Mouse (Mus musculus) CH12.LX (cell line): ENCODE data around the gene Clasrp.

Experiments
- NRF1 ChIP-seq: IDR thresholded peaks from 2 replicates; pipeline ENCODE4 v1.6.1; 2014; ENCODE audit warnings: low read depth, mild to moderate bottlenecking, inconsistent platforms, low read length, improper control_type of control experiment, moderate library complexity
- USF2 ChIP-seq: conservative IDR thresholded peaks from 2 replicates; pipeline ENCODE4 v1.6.1; 2011; ENCODE audit warnings: low read depth, low read length, improper control_type of control experiment
- ZNF384 ChIP-seq: IDR thresholded peaks from 2 replicates; pipeline ENCODE4 v1.6.1; 2012; ENCODE audit warnings: low read depth, low read length, improper control_type of control experiment, inconsistent platforms

- no peak for TF ChIP-seq ZNF384
- TF ChIP-seq USF2 = no peak
- no peak for TF ChIP-seq NRF1
Measured at GRCm38 (mm10) chr7:19557982-19558900, 46.0 kb downstream of the Clasrp start.
